Mouse (Mus musculus): ENCODE results near the gene G6pc. TPM values are rescaled to one million over a fixed set of nuclear protein-coding genes. Genes with fewer than 3 reads are reported as not detected.
A peak's percentile ranks its signal among the peaks of the same experiment; 100 is the strongest.
"Not testable (repeated sequence)": the region's sequence is repeated elsewhere in the genome, so short reads cannot be mapped to it uniquely, and the experiment has no call there.

Gene G6pc
- total and polyA plus RNA-seq, 3 experiments: 0.13 to 24.0 (median 1.8) TPM

DNA sequence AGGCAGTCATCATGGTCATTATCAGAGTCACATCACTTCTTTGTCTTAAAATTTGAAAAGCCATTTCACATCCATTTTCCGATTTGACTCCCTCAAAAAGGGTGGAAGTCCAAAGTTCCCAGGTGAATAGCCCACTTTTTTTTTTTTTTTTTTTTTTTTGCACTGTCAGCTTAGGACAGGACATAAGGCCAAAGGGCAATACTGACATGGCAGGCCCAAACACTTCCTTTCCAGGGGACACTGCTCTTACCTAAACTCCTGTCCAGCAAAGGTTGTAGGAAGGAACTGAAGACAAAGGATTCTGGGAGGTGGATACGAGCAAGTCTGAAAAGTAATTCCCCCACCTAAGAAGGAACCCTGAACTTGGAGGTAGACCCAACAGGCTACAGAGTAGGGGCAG lies 11.4 kb upstream of the G6pc start:
- DNase-seq: no peak

DNA sequence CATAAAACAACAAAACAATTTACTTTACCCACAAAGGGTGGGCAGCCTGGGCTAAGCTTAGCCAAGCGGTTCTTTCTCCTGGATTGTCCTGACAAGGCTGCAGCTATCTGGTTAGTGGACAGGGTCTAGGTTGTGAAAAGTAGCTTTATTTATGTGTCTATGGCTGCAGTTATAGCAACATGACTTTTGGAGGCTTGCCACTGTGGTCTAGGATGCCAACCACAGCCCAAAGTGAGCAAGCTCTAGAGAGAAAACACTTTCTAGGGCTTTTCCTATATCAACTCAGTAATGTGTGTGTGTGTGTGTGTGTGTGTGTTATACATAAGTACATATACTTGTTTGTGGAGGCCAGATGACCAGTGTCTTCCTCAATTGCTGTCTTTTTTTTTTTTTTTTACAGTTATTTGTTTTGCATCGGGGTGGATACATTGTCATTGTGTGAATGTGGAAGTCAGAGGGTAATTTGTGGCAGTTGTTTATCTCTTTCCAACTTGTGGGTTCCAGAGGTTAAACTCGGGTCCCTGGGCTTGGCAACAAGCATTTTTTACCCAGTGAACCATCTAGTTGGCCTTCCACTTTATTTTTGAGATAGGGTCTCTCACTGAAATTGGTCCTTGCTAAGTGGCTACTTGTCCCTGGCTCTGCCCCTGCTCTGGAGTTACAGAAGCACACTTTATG lies 9.7 kb upstream of the G6pc start:
- DNase-seq: no peak

DNA sequence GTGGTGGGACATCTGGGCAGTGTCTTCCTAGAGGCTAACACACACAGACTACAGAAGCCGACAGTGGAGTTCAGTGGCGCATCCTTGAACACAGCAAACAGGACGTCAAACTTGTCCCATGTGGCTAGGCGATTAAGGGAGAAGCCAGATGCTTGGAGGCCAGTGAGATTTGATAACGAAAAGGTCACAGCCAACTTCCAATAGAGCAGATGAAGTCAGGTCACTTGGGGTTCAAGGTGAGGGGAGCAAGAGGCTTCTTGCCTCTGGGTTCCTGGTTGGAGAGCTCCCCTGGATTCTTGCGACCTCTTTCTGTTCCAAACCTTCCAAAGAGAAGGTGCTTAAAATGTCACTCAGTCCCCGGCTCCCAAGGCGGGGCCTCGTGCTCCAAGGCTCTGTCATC lies 7.6 kb upstream of the G6pc start:
- peak; percentile 47 for DNase-seq

DNA sequence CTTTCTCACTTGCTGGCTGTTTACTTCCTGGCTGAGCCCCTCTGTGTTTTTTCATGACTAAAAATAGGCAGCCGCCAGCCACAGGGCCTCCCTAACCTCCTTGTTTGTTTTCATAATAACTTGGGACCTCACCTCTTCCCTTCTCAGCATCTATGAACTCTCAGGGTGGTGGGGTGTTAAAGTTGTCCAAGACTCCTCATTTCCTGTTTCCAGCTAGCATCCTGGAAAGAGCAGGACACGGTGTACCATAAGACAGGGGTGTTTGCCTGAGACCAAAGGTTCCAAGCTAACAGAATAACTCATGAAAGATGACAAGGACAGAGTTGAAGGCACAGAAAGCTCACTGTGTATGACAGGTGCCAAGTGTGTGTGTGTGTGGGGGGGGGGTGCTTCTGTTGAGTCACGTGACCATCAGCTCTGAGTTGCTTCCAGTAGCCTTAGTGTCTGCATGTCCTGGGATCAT lies 6.7 kb upstream of the G6pc start:
- DNase-seq: peak; percentile 28

DNA sequence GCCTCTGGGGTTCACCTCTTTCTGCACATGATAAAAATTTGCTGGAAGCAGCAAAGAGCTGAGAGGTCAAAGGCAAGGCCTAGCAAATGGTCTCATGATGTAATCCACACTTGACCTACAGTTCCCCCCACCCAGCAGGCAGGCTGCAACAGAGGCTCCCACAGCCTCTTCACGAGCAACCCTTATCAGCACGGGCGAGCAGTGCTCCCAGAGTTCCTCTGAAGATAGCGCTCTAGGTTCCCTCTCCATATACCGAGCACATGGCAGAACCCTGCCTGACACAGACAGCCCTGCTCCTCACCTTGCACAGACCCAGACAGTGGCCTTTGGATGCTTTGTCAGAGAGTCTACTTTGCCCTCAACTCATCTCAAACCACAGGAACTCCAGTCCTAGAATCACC lies 2.8 kb upstream of the G6pc start:
- no peak for DNase-seq

DNA sequence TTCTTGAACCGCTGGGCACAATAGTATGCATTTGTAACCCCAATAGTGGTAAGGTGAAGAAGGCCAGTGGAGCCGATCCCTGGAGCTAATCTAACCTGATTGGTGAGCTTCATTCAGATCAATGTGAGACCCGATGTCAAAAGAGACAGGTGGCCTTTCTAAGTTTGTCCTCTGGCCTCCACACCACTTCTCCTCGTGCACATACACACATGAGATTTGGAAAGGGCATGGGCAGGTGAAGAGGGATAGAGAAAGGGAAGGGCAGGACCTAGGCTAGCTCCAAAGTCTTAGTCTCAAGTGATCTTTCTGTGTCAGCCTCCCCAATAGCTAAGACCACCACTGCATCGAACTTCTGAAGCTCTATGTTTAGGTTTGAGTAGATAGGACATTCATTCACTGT lies 2.8 kb downstream of the G6pc start:
- no peak for DNase-seq

DNA sequence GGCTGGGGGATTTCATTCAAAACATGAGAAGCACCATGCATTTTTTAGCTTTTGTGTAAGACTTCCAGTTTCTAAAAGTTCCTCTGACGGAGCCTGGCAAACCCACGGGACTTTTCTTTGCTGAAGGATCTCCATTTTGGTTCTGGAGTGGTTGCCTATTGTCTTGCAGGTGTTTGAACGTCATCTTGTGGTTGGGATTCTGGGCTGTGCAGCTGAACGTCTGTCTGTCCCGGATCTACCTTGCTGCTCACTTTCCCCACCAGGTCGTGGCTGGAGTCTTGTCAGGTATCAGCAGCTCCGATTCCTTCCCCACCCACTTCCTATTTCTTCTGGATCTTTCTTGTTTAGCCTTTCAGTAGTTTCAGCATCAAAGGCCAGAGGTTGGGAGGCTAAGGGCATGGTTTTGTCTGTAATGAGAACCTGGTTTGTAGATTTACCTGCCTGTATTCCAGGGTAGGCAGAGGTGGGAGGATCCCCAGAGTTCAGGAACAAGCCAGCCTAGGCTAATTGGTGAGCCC lies 7.1 kb downstream of the G6pc start:
- DNase-seq: no peak

DNA sequence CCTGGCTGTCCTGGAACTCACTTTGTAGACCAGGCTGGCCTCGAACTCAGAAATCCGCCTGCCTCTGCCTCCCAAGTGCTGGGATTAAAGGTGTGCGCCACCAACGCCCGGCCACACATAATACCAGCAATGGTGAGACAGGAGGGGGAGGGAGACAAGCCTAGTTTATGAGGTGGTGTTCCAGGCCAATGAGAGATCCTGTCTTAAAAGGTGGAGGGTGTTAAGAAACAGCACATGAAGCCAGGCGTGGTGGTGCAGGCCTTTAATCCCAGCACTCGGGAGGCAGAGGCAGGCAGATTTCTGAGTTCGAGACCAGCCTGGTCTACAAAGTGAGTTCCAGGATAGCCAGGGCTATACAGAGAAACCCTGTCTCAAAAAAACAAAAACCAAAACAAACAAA lies 10.8 kb downstream of the G6pc start:
- not testable (repeated sequence) for DNase-seq

DNA sequence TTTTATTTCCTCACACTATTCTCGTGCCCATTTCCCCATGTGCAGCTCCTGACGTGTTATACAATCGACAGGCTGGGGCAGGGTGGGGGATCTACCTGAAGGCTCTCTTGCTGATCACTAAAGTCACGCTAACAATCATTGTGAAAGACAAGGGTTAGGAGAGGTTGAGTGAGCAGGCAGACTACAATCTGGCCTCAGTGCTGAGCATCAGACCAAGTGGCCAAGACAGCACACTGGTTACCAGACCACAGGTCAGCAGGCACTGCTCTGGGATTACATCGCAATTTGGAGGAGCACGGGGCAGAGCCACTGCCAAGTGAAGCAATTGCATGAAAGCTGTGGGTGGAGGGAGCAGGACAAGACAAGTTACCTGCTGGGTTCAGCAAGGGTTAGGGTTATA lies 11.6 kb downstream of the G6pc start:
- DNase-seq: peak; percentile 50

DNA sequence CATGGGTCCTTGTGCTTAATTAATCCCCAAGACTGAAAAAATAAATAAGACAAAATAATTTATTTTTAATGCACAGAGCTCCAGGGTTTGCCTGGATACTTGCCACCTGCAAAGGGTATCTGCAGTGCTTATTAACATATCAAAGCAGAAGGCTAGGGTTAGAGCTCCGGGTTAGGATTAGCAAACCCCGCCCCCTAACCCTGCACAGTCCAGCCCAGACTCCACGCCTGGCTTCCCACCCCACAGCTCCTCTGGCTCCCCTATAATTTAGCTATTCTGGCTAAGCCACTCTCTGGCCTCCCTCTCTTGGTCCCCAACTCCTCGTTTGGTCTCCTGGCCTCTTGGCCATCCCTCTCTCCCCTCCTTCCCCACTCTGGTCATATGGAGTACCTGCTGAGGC lies 14.5 kb downstream of the G6pc start:
- DNase-seq: no peak

DNA sequence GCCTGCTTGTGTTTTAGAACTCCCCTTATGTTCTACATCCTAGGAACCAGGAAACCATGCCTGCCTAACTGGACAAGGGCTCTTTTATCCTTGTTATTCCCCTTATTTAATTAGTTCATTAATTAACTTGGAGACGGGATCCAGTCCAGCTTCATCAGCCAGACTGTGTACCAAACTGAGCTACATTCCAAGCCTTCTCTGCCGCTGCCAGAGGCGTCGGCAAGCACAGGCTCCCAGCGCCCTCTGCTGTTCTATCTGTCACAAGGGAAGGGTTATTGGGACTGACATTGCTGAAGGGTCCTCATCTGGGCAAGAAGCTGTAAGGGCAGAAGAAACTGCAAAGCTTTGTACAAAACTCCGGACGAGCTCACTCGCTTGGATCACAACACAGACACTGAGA lies 27.7 kb downstream of the G6pc start:
- peak; percentile 75 for DNase-seq

DNA sequence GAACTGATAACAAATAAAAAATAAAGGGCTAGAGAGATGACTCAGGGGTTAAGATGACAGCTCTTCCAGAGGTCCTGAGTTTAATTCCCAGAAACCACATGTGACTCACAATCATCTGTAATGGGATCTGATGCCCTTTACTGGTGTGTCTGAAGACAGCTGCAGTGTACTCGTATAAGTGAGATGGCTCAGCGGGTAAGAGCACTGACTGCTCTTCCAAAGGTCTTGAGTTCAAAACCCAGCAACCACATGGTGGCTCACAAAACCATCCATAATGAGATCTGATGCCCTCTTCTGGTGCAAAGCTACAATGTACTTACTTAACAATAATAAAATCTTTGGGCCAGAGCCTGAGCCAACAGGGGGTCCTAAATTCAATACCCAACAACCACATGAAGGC lies 47.9 kb downstream of the G6pc start:
- peak; percentile 44 for DNase-seq

DNA sequence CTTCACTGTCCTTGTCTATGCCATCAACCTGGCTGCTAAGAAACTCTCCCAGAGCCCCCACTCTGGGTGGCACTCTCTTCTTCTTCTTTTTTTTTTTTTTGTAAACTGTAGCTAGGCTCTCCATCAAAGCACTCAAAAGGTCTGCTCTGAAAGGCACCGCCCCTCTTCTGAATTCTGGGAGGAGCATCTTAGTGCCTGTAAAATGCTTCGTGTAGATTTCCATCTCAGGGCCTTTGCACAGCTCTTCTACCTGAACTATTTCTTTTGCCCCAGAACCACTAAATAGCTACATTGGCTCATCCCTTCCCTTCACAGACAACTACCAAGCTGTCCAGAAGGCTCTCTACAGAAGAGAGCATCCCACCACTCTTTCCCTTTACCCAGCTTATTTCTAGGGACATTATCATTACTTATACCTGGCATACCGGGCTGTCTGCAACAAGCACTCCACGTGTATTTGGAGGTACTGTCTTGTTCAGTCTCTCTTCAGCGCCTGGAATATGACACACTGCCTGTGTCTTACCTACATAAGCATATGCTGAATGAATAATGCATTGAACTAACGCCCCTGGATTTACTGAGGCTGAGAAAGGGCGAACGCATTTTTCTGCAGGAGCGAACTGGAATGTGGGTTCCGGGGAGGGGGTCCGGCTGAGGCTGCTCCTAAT lies 49.2 kb downstream of the G6pc start:
- DNase-seq: no peak

DNA sequence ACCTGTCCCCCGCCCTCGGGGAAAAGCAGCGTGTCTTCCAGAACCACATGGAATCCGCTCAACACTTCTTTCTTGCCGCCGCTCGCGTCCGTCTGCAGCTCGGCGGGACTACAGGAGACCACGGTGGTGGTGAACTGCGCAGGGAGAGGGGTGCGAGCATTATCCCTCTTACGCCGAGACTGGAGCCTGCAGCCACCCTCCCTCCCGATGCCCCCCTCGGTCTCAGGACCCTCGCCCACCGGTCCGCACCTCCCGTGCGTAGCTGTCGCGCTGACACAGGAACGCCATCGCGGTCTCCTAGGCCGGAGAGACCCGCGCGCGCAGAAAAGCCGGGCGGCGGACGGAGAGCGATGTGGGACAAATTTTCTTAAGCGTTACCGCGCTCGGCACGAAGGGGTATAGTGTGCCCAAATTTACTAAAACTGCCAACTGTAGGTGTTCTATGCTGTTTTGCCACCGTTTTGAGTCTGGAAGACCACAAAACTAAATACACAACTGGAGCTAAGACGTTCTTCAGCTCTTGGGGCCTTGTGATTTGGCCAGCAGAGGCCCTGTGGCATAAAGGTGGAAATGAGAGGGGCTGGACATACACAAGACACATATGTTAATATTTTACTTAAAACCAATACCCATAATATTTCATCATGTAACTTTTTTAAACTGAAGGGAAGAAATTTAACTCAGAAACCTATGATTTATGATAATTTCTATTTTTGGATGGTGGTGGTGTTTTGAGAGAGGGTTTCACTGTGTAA lies 49.9 kb downstream of the G6pc start, which contains the start of gene Aarsd1:
Gene Aarsd1, minus strand, starts transcription at position 515 of the 755 bp plus-strand sequence.
- DNase-seq: peak; percentile 93

DNA sequence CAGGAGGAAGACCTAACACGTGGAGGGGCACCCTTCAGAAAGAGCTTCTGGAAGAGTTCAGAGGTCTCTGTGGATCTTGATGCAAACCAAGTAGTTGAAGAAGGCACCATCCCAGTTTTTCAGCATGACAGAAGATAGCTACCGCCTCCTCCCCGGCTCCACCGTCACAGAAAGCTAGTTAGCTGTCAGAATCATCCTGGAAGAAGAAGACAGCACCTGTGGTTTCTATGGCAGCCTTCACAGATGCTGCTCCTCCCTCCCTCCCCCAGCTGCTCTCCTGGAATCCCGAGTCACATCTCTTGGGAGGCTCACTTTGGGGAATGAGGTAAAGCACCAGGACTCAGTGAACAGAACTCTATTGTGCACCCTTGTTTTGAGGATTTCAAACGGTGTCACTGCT lies 51.6 kb downstream of the G6pc start:
- DNase-seq: no peak

DNA sequence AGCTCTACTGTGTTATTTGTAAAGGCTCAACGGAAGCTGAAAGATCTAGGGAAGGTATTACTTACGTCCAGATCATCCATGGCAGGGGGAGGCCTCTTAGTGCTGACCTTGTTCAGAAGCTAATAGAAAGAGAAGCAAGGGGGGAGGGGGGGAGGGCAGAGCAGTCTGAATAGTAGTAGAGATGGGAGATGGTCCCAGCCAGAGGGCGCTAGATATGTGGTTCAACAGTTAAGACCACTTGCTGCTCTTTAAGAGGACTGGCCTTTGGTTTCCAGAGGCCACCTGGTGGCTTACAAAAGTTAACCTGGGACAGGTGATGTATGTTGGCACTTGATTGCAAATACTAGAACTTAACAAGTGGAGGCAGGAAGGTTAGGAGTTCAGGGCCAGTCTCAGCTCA lies 52.2 kb downstream of the G6pc start:
- no peak for DNase-seq

DNA sequence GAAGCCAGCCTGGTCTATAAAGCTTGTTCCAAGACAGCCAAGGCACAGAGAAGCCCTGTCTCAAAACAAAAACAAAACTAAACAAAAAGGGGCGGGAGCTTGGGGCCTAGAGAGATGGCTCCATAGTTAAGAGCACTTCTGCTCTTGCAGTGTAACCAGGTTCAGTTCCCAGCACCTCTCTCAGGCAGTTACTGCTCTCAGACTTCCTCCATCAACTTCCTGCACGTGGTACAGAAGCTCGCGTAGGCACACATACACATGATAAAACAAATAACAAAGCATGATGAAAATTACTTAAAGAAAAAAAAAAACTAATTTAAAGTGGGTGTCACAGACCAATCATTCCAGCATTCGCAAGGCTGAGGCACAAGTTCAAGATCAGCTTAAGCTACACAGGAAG lies 52.8 kb downstream of the G6pc start:
- DNase-seq: no peak

DNA sequence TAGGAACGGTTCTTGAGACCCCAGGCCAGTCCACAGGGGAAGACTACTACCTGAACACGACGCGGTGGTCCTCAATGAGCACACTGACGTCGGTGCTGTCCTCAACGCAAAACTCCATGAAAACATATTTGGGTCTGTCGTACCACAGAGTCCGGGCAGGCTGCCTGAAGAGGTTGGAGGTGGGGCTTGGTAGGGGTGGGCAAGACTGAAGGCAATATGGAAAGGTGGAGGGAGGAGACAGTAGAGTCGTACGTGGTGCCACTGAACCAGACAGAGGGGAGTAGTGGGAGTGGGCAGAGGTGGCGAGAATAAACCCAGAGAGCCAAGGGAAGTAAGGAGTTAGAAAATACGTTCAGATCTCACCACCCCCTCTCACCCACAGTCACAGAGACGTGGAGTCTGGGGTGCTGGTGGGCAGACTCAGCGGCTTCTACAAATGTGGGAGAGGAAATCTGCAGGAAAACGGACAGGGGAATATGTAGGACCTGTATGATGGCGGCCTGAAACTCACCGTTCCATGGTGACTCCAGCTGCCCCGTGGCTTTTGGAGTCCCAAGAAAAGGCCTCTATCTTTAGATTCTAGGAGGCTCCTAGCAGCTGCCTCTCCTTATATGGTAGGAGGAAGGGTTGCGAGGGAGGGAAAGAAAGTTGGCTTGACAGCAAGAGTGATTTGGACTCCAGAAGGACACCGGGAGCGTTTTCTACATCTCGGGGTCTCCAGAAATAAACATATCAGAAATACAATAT lies 56.9 kb downstream of the G6pc start, which contains the start of gene Gm27029:
Gene Gm27029, minus strand, starts transcription at position 692 of the 747 bp plus-strand sequence.
- DNase-seq: no peak

DNA sequence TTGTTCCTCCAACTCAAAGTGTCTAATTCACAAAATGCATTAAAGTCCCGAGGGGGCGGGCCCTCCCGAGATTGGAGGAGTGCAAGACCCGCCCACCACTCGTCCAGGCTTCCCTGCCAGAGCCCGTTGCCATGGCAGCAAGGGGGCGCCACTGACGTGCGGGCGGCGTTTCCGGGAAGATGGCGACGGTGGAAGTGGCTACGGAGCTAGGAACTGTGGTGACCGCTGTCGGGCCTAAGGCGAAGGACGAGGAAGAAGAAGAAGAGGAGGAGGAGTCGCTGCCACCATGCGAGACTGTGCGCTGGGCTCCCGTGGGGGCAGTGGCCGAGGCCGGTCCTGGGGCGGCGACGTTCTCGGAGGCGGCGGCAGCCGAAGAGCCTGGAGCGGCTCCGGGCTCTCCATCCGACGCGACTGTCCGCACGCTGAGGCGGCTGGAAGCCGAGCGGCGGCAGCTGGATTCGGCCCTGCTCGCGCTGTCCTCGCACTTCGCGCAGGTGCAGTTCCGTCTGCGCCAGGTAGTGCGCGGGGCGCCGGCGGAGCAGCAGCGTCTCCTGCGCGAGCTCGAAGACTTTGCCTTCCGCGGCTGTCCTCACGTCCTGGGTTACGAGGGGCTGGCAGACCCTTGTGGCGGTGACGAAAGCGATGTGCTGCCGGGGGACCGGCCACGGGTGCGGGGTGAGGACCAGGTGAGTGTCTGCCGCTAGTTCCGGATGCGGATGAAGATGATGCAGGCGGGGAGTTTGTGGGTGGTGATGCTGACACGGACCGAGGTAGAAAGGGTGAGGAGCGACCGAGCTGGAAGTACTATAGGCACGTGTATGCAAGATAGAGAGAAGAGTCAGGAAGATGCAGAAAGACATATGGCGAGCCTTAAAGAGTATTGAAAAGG lies 57.8 kb downstream of the G6pc start, which contains the start of the genes Rundc1 and Ptges3l:
Gene Rundc1, plus strand, starts transcription at position 161 of the 889 bp plus-strand sequence.
Gene Ptges3l, minus strand, starts transcription at position 409 of the 889 bp plus-strand sequence.
- peak; percentile 98 for DNase-seq

DNA sequence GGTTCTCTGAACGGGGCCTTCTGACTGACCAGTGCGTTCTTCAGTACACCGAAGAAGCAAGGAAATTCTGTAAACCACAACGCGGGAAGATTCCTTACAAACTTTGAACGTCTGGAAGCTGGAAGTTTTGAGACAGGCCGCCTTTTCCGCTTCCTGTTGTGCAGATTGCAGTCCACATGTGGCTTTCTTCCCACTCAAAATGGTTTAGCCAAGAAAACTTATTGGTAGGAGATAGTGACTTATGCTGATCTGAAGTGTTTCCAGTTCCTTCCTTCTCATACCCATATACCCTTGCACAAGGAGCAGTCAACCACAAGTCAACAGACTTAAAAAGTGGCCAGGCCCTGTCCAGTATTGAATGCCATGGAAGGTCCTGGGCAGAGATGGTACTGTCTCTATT lies 58.8 kb downstream of the G6pc start:
- no peak for DNase-seq
